Mouse (Mus musculus): ENCODE results near the gene Hoxd9. TPM values are rescaled to one million over a fixed set of nuclear protein-coding genes. Genes with fewer than 3 reads are reported as not detected.

The Hoxd9 gene
- polyA plus RNA-seq, 1 experiment, result not detected

- no peak for TF ChIP-seq MYOG (IDR thresholded peaks at IDR 0.05; ENCODE audit: control insufficient read depth, extremely low read depth, insufficient read length)
- no peak for TF ChIP-seq CTCF (IDR thresholded peaks at IDR 0.05; ENCODE audit: control insufficient read depth, insufficient read depth, insufficient read length)
- TF ChIP-seq CEBPB (IDR thresholded peaks at IDR 0.05; ENCODE audit: low read depth), result no peak
- no peak for TF ChIP-seq MAX (IDR thresholded peaks at IDR 0.05)
- TF ChIP-seq MYOD1 (IDR thresholded peaks at IDR 0.05; ENCODE audit: control insufficient read depth, insufficient read length, low read depth), result no peak
- TF ChIP-seq FOSL1 (IDR thresholded peaks at IDR 0.05; ENCODE audit: insufficient read depth, low read length, poor library complexity, severe bottlenecking), result no peak
- no peak for TF ChIP-seq USF1 (IDR thresholded peaks at IDR 0.05; ENCODE audit: low read depth)
- Histone ChIP-seq H3K36me3 (ENCODE audit: control insufficient read depth, insufficient read depth) (no peaks in the 10 kb centered on the region), H3ac (ENCODE audit: control insufficient read depth, insufficient read length, low read depth) (no peak overlapping the region), H3K4me3 (ENCODE audit: insufficient read depth, poor library complexity, severe bottlenecking) (no peak overlapping the region), H3K27me3 (ENCODE audit: control insufficient read depth, insufficient read depth, insufficient read length) (peaks cover 46% of the 10 kb centered on the region), H3K79me2 (ENCODE audit: control insufficient read depth, insufficient read depth) (no peaks in the 10 kb centered on the region), H3K79me3 (ENCODE audit: low read depth) (no peaks in the 10 kb centered on the region)
Measured at GRCm38 (mm10) chr2:74720955-74721491, 23.5 kb downstream of the Hoxd9 start.

- Histone ChIP-seq H3K4me3 (ENCODE audit: insufficient read depth, poor library complexity, severe bottlenecking) (no peak overlapping the region), H3K79me3 (ENCODE audit: low read depth) (no peaks in the 10 kb centered on the region), H3K27me3 (ENCODE audit: control insufficient read depth, insufficient read depth, insufficient read length) (peaks cover 49% of the 10 kb centered on the region), H3K79me2 (ENCODE audit: control insufficient read depth, insufficient read depth) (no peaks in the 10 kb centered on the region), H3K36me3 (ENCODE audit: control insufficient read depth, insufficient read depth) (no peaks in the 10 kb centered on the region), H3ac (ENCODE audit: control insufficient read depth, insufficient read length, low read depth) (no peak overlapping the region)
- no peak for TF ChIP-seq USF1 (IDR thresholded peaks at IDR 0.05; ENCODE audit: low read depth)
- no peak for TF ChIP-seq FOSL1 (IDR thresholded peaks at IDR 0.05; ENCODE audit: insufficient read depth, low read length, poor library complexity, severe bottlenecking)
- TF ChIP-seq CTCF (IDR thresholded peaks at IDR 0.05; ENCODE audit: control insufficient read depth, insufficient read depth, insufficient read length), result no peak
- no peak for TF ChIP-seq CEBPB (IDR thresholded peaks at IDR 0.05; ENCODE audit: low read depth)
- TF ChIP-seq MYOG (IDR thresholded peaks at IDR 0.05; ENCODE audit: control insufficient read depth, extremely low read depth, insufficient read length), result no peak
Measured at GRCm38 (mm10) chr2:74721882-74722281, 24.4 kb downstream of the Hoxd9 start.

- Histone ChIP-seq H3ac (ENCODE audit: control insufficient read depth, insufficient read length, low read depth) (no peak overlapping the region), H3K4me3 (ENCODE audit: insufficient read depth, poor library complexity, severe bottlenecking) (no peak overlapping the region), H3K36me3 (ENCODE audit: control insufficient read depth, insufficient read depth) (no peaks in the 10 kb centered on the region), H3K27me3 (ENCODE audit: control insufficient read depth, insufficient read depth, insufficient read length) (peaks cover 59% of the 10 kb centered on the region), H3K79me2 (ENCODE audit: control insufficient read depth, insufficient read depth) (no peaks in the 10 kb centered on the region), H3K79me3 (ENCODE audit: low read depth) (no peaks in the 10 kb centered on the region)
- TF ChIP-seq FOSL1 (IDR thresholded peaks at IDR 0.05; ENCODE audit: insufficient read depth, low read length, poor library complexity, severe bottlenecking) (no peak), CEBPB (IDR thresholded peaks at IDR 0.05; ENCODE audit: low read depth) (no peak), MYOD1 (IDR thresholded peaks at IDR 0.05; ENCODE audit: control insufficient read depth, insufficient read length, low read depth) (no peak), MYOG (IDR thresholded peaks at IDR 0.05; ENCODE audit: control insufficient read depth, extremely low read depth, insufficient read length) (no peak), MAX (IDR thresholded peaks at IDR 0.05) (no peak), USF1 (IDR thresholded peaks at IDR 0.05; ENCODE audit: low read depth) (no peak), CTCF (IDR thresholded peaks at IDR 0.05; ENCODE audit: control insufficient read depth, insufficient read depth, insufficient read length) (no peak)
Measured at GRCm38 (mm10) chr2:74722949-74723348, 25.4 kb downstream of the Hoxd9 start.

- H3K79me3 ChIP-seq (ENCODE audit: low read depth), result no peaks in the 10 kb centered on the region
- no peaks in the 10 kb centered on the region for H3K36me3 ChIP-seq (ENCODE audit: control insufficient read depth, insufficient read depth)
- no peaks in the 10 kb centered on the region for H3K79me2 ChIP-seq (ENCODE audit: control insufficient read depth, insufficient read depth)
- no peak for TF ChIP-seq MYOG (IDR thresholded peaks at IDR 0.05; ENCODE audit: control insufficient read depth, extremely low read depth, insufficient read length)
- TF ChIP-seq USF1 (IDR thresholded peaks at IDR 0.05; ENCODE audit: low read depth), result no peak
- H3ac ChIP-seq (ENCODE audit: control insufficient read depth, insufficient read length, low read depth), result no peak overlapping the region
- H3K27me3 ChIP-seq (ENCODE audit: control insufficient read depth, insufficient read depth, insufficient read length), result peaks cover 67% of the 10 kb centered on the region
- H3K4me3 ChIP-seq (ENCODE audit: insufficient read depth, poor library complexity, severe bottlenecking), result no peak overlapping the region
Measured at GRCm38 (mm10) chr2:74724244-74725015, 26.9 kb downstream of the Hoxd9 start.

GRCm38 (mm10) chr2:74725171-74725570, 27.6 kb downstream of the Hoxd9 start:
- peaks cover 65% of the 10 kb centered on the region for H3K27me3 ChIP-seq (ENCODE audit: control insufficient read depth, insufficient read depth, insufficient read length)
- H3K79me3 ChIP-seq (ENCODE audit: low read depth), result no peaks in the 10 kb centered on the region
- H3K79me2 ChIP-seq (ENCODE audit: control insufficient read depth, insufficient read depth), result no peaks in the 10 kb centered on the region
- TF ChIP-seq CTCF (IDR thresholded peaks at IDR 0.05; ENCODE audit: control insufficient read depth, insufficient read depth, insufficient read length) (no peak), USF1 (IDR thresholded peaks at IDR 0.05; ENCODE audit: low read depth) (no peak), FOSL1 (IDR thresholded peaks at IDR 0.05; ENCODE audit: insufficient read depth, low read length, poor library complexity, severe bottlenecking) (no peak), MYOD1 (IDR thresholded peaks at IDR 0.05; ENCODE audit: control insufficient read depth, insufficient read length, low read depth) (no peak), MAX (IDR thresholded peaks at IDR 0.05) (no peak), MYOG (IDR thresholded peaks at IDR 0.05; ENCODE audit: control insufficient read depth, extremely low read depth, insufficient read length) (no peak), CEBPB (IDR thresholded peaks at IDR 0.05; ENCODE audit: low read depth) (no peak)
- no peak overlapping the region for H3K4me3 ChIP-seq (ENCODE audit: insufficient read depth, poor library complexity, severe bottlenecking)
- no peaks in the 10 kb centered on the region for H3K36me3 ChIP-seq (ENCODE audit: control insufficient read depth, insufficient read depth)
- no peak overlapping the region for H3ac ChIP-seq (ENCODE audit: control insufficient read depth, insufficient read length, low read depth)

Measured in C2C12 (cell line).